Mouse (Mus musculus) midbrain, embryonic 12.5 days (tissue): ENCODE measurements around the gene Tbx10. TPM values are rescaled to one million over a fixed set of nuclear protein-coding genes. Genes with fewer than 3 reads are reported as not detected.
"Not testable (repeated sequence)": the region's sequence is repeated elsewhere in the genome, so short reads cannot be mapped to it uniquely, and the experiment has no call there.

ENCODE experiments used
- ATAC-seq: fragments of 200-750 bp; cut with Nextera tagmentation; 2 replicates; pipeline ENCODE4 v1.8.0; 2017; ENCODE audit warnings: low read depth, moderate TSS enrichment, moderate library complexity; ENCODE audit not compliant: low FRiP score
- H3K27ac ChIP-seq: fragments of 300-500 bp; sonication (generic); replicated peaks from 2 replicates; pipeline ENCODE4 v1.5.1; 2016; ENCODE audit warnings: mild to moderate bottlenecking
- H3K27me3 ChIP-seq: fragments of 300-500 bp; sonication (generic); 2 replicates; pipeline ENCODE4 v1.6.1; 2016; ENCODE audit warnings: mild to moderate bottlenecking
- H3K36me3 ChIP-seq: fragments of 300-500 bp; sonication (generic); 2 replicates; pipeline ENCODE4 v1.6.1; 2016
- H3K4me1 ChIP-seq: fragments of 300-500 bp; sonication (generic); 2 replicates; pipeline ENCODE4 v1.6.1; 2016
- H3K4me2 ChIP-seq: fragments of 300-500 bp; sonication (generic); replicated peaks from 2 replicates; pipeline ENCODE4 v1.6.1; 2016; ENCODE audit warnings: mild to moderate bottlenecking, moderate library complexity
- H3K4me3 ChIP-seq: fragments of 300-500 bp; sonication (generic); 2 replicates; pipeline ENCODE4 v1.5.1; 2016; ENCODE audit warnings: mild to moderate bottlenecking
- H3K9ac ChIP-seq: fragments of 300-500 bp; sonication (generic); replicated peaks from 2 replicates; pipeline ENCODE4 v1.6.1; 2016; ENCODE audit warnings: mild to moderate bottlenecking, moderate library complexity
- H3K9me3 ChIP-seq: fragments of 300-500 bp; sonication (generic); 2 replicates; pipeline ENCODE4 v1.6.1; 2016; ENCODE audit warnings: mild to moderate bottlenecking
- WGBS: fragments of 180-500 bp; shearing (Covaris S2); methylation state at CpG from one replicate; pipeline ENCODE4 v1.1.7; 2016; 5-methylcytosine and 5-hydroxymethylcytosine counted together
- polyA plus RNA-seq: library from polyadenylated mRNA; unstranded; fragments of >200 nt; fragmentation: Nextera tagmentation; extraction: Ambion mirVana; gene quantifications from 2 replicates; pipeline ENCODE4 v1.2.1, GENCODE M21; 2016

Tbx10 gene
- polyA plus RNA-seq, 1 experiment from 2014 or later = not detected

DNA sequence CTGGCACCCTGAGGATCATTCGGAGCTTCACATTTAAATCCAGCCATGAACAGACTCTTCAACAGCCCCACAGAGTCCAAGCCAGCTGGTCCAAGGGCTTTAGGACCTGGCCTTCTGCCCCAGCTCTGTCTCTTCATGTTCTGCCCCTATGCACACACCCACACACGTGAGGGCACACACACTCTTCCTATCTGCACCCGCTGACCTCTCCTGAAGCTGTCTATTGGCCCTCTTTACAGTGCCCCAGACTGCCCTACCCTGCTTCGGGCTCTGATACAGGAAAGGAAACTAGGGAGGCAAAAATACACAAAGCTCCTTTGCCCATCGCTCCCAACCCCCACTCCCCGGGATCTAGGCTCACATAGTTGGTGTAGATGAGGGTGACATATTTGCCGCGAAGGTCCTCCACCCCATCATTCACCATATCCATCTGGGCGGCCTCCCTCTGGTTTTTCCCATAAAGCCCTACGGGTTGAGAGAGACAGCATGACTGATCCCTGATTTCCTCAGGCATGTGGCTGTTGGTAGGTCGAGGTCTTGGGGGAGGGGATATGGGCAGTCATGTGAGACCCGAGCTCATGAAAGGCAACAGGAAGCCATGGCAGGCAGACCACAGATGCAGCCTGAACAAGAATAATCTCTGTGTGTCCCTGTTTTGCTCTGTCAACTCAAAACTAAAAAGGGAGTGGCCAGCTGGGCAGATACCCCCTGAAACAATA, 43.9 kb downstream of the Tbx10 start:
- no peak for ATAC-seq
- peaks cover 14% of the 10 kb centered on the region for H3K4me1 ChIP-seq
- H3K4me2 ChIP-seq = peak overlapping the region; percentile 22; the same call in 1 of the 2 replicates
- no peak overlapping the region for H3K4me3 ChIP-seq
- H3K27ac ChIP-seq = no peak overlapping the region
- 78% methylated on average over 12 of the region's 12 CpGs for WGBS
- H3K9ac ChIP-seq = no peak overlapping the region
- H3K9me3 ChIP-seq = no peaks in the 10 kb centered on the region
- no peaks in the 10 kb centered on the region for H3K27me3 ChIP-seq
- no peaks in the 10 kb centered on the region for H3K36me3 ChIP-seq

DNA sequence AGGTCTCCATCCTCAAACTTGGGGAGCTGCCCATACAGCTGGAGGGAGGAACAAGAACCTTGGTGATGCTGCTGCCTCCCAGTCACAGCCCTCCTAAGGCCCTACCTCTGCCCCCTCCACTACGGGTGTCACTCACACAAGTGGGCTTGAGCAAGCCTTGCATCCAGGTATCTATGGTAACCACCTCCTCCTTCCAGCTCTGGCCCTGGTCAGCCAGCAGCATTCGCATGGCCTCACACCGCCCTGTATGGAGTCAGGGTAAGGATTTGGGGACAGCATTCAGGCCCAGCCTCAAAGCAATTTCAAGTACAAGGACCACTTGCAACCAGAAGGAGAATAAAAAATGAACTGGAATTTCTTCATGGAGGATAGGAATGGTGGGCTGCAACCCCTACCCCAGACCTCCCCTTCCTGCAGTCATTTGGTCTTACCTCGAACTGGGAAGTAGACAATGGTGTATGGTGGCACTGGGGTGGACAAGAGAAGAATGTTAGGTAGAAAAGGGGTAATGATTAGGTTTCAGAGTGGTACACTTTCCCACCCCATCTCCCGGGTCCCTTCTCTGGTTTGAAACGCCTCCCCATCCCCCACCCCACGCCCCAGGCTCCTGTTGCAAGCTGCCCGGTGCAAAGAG, 44.7 kb downstream of the Tbx10 start:
- not testable (repeated sequence) for H3K27me3 ChIP-seq, H3K9me3 ChIP-seq, ATAC-seq, H3K36me3 ChIP-seq
- peak overlapping the region; percentile 58; the same call in 1 of the 2 replicates for H3K27ac ChIP-seq
- H3K9ac ChIP-seq = peak overlapping the region; percentile 68
- WGBS = 30% methylated on average over 6 of the region's 8 CpGs
- peaks cover 14% of the 10 kb centered on the region for H3K4me1 ChIP-seq
- H3K4me3 ChIP-seq = peak overlapping the region; percentile 65
- H3K4me2 ChIP-seq = peak overlapping the region; percentile 76

DNA sequence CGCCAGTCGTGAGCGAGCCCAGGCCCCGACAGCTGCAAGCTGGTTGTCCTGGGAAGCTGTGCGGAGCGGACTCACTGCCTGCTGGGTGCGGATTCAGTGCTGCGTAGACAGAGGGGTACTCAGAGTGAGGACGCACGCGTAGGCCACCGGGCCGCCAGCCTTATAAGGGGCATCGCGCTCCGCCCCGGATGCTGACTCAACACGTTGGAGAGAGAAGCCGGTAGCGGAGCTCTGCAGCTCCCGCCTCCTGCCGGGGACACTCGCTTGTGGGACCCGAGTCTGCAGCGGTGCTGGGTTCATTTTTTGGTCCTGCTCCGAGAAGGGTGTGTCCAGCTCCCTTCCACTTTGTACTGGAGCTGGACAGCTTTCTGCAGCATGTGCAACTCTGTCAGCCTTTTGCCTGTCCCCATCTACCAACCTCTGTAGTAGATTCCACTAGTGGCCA, 45.3 kb downstream of the Tbx10 start, which contains the start of gene Gstp1:
Gstp1 (minus strand) TSS at position 198 of the 445 bp plus-strand sequence.
- under 1% methylated on average over 23 of the region's 26 CpGs for WGBS
- H3K27ac ChIP-seq = peak within 1 kb of the TSS; percentile 58; the same call in 1 of the 2 replicates
- no peaks in the 10 kb centered on the region for H3K9me3 ChIP-seq

DNA sequence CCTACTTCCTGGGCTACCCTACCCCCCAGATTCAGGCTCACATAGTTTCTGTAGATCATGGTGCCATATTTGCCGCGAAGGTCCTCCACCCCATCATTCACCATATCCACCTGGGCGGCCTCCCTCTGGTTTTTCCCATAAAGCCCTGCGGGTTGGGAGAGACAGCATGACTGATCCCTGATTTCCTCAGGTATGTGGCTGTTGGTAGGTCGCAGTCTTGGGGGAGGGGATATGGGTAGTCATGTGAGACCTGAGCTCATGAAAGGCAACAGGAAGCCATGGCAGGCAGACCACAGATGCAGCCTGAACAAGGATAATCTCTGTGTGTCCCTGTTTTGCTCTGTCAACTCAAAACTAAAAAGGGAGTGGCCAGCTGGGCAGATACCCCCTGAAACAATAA, 48.4 kb downstream of the Tbx10 start:
- H3K4me1 ChIP-seq = peaks cover 14% of the 10 kb centered on the region
- not testable (repeated sequence) for H3K9me3 ChIP-seq, H3K4me3 ChIP-seq, H3K9ac ChIP-seq, H3K36me3 ChIP-seq, ATAC-seq, H3K27ac ChIP-seq, H3K27me3 ChIP-seq, H3K4me2 ChIP-seq
- WGBS = 79% methylated on average over 5 of the region's 5 CpGs

More for the DNA sequence above, 45.3 kb downstream of the Tbx10 start, which contains the start of gene Gstp1:
- peak within 1 kb of the TSS; percentile 76 for H3K4me2 ChIP-seq
- peaks cover 8% of the 10 kb centered on the region; the same call in 1 of the 2 replicates for H3K27me3 ChIP-seq
- peak within 1 kb of the TSS; percentile 68 for H3K9ac ChIP-seq
- H3K36me3 ChIP-seq = no peaks in the 10 kb centered on the region
- ATAC-seq = peak; percentile 80
- peak within 1 kb of the TSS; percentile 65 for H3K4me3 ChIP-seq
- H3K4me1 ChIP-seq = peaks cover 14% of the 10 kb centered on the region

DNA sequence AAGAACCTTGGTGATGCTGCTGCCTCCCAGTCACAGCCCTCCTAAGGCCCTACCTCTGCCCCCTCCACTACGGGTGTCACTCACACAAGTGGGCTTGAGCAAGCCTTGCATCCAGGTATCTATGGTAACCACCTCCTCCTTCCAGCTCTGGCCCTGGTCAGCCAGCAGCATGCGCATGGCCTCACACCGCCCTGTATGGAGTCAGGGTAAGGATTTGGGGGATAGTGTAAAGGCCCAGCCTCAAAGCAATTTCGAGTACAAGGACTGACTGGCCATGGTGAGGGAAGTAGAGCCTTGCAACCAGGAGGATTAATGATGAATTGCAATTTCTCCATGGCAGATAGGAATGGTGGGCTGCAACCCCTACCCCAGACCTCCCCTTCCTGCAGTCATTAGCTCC, 48.9 kb downstream of the Tbx10 start:
- WGBS = 84% methylated on average over 4 of the region's 4 CpGs

DNA sequence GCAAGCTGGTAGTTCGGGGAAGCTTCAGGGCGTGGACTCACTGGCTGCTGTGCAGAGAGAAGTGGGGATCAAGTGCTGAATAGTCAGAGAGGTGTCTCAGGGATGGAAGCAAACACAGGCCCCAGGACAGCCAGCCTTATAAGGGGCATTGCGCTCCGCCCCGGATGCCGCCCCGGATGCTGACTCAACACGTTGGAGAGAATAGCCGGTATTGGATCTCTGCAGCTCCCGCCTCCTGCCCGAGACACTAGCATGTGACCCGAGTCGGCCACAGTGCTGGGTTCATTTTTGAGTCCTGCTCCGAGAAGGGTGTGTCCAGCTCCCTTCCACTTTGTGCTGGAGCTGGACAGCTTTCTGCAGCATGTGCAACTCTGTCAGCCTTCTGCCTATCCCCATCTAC, 49.6 kb downstream of the Tbx10 start:
- H3K9me3 ChIP-seq = no peaks in the 10 kb centered on the region
- no peak overlapping the region for H3K9ac ChIP-seq
- H3K36me3 ChIP-seq = no peaks in the 10 kb centered on the region
- H3K4me3 ChIP-seq = no peak overlapping the region
- H3K4me2 ChIP-seq = no peak overlapping the region
- peaks cover 9% of the 10 kb centered on the region for H3K4me1 ChIP-seq
- peaks cover 8% of the 10 kb centered on the region; the same call in 1 of the 2 replicates for H3K27me3 ChIP-seq
- 82% methylated on average over 14 of the region's 14 CpGs for WGBS
- H3K27ac ChIP-seq = no peak overlapping the region
- ATAC-seq = no peak

More for the DNA sequence above, 48.9 kb downstream of the Tbx10 start:
- H3K4me2 ChIP-seq, H3K27me3 ChIP-seq, H3K9me3 ChIP-seq, ATAC-seq, H3K4me3 ChIP-seq, H3K27ac ChIP-seq, H3K9ac ChIP-seq, H3K36me3 ChIP-seq: not testable (repeated sequence)
- H3K4me1 ChIP-seq = peaks cover 12% of the 10 kb centered on the region

DNA sequence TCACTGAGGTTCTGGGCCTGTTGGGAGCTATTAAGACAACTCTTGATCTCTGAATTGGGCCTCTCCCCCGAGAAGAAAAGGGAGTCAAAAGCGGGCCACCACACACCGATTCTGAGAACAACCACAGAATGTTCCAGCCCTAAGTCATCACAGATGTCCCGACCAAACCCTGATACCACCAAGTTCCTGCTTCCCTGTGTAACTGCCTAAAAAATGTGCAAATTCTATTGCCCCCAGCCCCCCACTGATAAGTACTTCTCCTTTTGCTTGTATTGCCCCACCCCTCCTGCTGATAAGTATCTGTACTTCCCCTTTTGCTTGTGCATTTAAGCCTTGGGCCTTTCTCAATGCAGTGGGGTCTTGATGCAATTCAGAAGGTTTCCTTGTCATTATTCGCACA, 51.6 kb downstream of the Tbx10 start:
- not testable (repeated sequence) for H3K4me3 ChIP-seq, H3K9me3 ChIP-seq, H3K9ac ChIP-seq, ATAC-seq, H3K27me3 ChIP-seq, H3K4me2 ChIP-seq, H3K36me3 ChIP-seq, H3K27ac ChIP-seq, H3K4me1 ChIP-seq
- 90% methylated on average over 5 of the region's 5 CpGs for WGBS

DNA sequence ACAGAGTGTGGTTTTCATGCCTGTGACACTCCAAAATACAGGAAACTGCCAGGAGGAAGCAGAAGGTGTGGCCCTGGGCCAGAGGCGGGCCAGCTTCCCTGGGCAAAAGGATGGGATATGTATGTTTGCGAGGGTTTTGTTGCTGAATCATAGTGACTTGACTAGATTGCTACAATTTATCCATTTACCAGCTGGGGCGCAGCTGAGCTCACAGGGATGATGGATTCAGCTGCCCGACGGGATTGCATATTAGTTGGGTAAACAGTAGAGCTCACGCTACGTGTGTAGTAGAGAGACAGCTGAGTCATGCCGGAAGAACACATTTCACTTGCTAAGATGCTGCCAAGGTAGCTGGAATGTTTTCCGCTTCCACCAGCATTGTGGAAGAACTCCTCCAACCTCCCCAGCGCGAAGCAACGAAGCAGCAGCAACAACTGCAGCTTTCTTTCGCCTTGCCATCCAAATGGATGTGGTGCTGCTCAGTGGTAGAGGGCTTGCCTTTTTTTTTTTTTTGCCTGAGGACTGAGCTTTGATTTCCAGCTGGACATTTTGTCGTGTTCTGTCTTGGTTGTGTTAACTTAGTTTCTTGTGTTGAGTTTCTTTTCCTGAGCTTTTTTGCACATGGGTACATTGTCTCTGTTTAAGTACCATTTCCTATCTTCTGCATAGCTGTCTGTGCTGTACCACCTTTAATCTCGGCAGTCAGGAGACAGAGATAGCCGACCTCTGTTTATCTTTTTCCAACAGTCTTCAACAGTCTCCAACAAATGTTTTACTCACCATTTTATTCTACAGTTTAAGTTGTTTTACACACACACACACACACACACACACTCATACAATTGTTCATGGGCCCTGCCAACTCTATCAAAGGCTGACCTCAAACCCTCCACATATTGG, 53.7 kb downstream of the Tbx10 start, which contains the start of gene Gstp2:
Gstp2 (minus strand) TSS at position 58 of the 900 bp plus-strand sequence.
- Histone ChIP-seq H3K9me3 (no peaks in the 10 kb centered on the region), H3K4me1 (no peaks in the 10 kb centered on the region), H3K36me3 (no peaks in the 10 kb centered on the region), H3K27me3 (peaks cover 8% of the 10 kb centered on the region; the same call in 1 of the 2 replicates), H3K9ac (no peak within 1 kb of the TSS), H3K4me2 (no peak within 1 kb of the TSS; the same call in 1 of the 2 replicates), H3K27ac (no peak within 1 kb of the TSS), H3K4me3 (no peak within 1 kb of the TSS)
- ATAC-seq = no peak
- WGBS = 62% methylated on average over 16 of the region's 16 CpGs

DNA sequence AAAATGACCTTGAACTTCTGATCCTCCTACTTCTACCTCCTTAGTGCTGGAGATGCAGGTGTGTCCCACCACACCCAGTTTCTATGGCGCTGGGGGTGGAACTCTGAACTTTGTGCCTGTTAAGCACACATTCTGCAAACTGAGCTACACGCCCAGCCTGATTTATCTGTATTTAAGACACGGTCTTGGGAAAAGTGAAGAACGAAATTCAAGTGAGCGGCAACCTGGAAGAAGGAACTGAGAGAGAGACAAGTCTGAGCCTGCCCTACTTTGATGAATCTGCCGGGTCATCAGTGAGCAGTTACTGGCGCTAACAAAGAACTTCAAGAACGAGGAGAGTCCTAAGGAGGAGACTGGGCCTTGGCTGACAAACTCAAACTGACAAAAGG, 54.3 kb downstream of the Tbx10 start:
- H3K27ac ChIP-seq = no peak overlapping the region
- ATAC-seq = no peak
- WGBS = 82% methylated on average over 8 of the region's 8 CpGs

DNA sequence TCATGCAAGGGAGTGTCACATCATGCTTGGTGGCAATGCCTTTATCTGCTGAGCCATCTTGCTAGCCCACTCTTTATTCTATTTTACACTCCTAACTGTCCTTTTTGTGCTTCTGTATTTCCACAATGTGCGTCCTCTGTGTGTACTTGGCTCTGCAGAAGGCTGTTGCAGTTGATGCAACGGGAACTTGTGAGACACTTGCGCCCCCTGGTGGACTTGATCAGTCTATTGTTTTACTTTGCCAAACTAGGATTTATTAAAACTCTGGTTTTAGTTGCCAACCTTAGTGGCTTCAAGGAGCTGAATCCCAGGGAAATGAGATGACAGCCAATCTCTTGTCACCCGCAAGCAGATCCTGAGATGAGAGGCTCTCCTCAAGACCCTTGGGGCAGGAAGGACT, 55.3 kb downstream of the Tbx10 start:
- H3K4me1 ChIP-seq = no peaks in the 10 kb centered on the region
- no peak overlapping the region for H3K4me3 ChIP-seq
- H3K36me3 ChIP-seq = no peaks in the 10 kb centered on the region
- no peak for ATAC-seq
- no peaks in the 10 kb centered on the region for H3K27me3 ChIP-seq
- H3K9me3 ChIP-seq = no peaks in the 10 kb centered on the region
- 15% methylated on average over 4 of the region's 4 CpGs for WGBS
- no peak overlapping the region for H3K9ac ChIP-seq
- no peak overlapping the region for H3K4me2 ChIP-seq
- H3K27ac ChIP-seq = no peak overlapping the region

More for the DNA sequence above, 54.3 kb downstream of the Tbx10 start:
- no peaks in the 10 kb centered on the region for H3K4me1 ChIP-seq
- no peaks in the 10 kb centered on the region for H3K36me3 ChIP-seq
- no peak overlapping the region for H3K4me3 ChIP-seq
- no peak overlapping the region for H3K9ac ChIP-seq
- no peaks in the 10 kb centered on the region for H3K9me3 ChIP-seq
- H3K27me3 ChIP-seq = peaks cover 6% of the 10 kb centered on the region; the same call in 1 of the 2 replicates
- no peak overlapping the region for H3K4me2 ChIP-seq

DNA sequence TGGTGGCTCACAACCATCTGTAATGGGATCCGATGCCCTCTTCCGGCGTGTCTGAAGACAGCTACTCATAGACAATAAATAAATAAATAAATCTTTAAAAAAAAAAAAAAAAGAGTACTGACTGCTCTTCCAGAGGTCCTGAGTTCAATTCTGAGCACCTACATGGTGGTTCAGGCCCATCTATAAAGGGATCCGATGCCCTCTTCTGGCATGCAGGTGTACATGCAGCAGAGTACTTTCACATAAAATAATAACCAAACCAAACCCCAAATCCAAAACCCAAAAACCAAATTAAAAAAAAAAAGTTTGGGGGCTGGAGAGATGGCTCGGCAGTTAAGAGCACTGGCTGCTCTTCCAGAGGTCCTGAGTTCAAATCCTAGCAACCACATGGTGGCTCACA, 56.5 kb downstream of the Tbx10 start:
- WGBS = 78% methylated on average over 5 of the region's 5 CpGs
- H3K27ac ChIP-seq = not testable (repeated sequence)

More for the DNA sequence above, 56.5 kb downstream of the Tbx10 start:
- not testable (repeated sequence) for H3K4me1 ChIP-seq, H3K36me3 ChIP-seq, H3K4me2 ChIP-seq, H3K4me3 ChIP-seq, H3K27me3 ChIP-seq, H3K9me3 ChIP-seq, ATAC-seq, H3K9ac ChIP-seq
